Mouse (Mus musculus) layer of hippocampus, postnatal 10 days (tissue): Measurements from ENCODE around the gene Rph3al. TPM values are rescaled to one million over a fixed set of nuclear protein-coding genes. Genes with fewer than 3 reads are reported as not detected.

ENCODE experiments used
- DNase-seq, 2 experiments: peaks; one replicate each; pipeline ENCODE4 v3.0.0; 2021; ENCODE audit warnings: low spot score in 2 of 2
- total RNA-seq, 2 experiments: library from RNA; stranded (reverse); gene quantifications; 2 replicates each; pipeline ENCODE4 v1.2.3; 2021

Rph3al gene
- total RNA-seq, 2 experiments from 2014 or later, result 4.2 to 5.6 TPM

DNA sequence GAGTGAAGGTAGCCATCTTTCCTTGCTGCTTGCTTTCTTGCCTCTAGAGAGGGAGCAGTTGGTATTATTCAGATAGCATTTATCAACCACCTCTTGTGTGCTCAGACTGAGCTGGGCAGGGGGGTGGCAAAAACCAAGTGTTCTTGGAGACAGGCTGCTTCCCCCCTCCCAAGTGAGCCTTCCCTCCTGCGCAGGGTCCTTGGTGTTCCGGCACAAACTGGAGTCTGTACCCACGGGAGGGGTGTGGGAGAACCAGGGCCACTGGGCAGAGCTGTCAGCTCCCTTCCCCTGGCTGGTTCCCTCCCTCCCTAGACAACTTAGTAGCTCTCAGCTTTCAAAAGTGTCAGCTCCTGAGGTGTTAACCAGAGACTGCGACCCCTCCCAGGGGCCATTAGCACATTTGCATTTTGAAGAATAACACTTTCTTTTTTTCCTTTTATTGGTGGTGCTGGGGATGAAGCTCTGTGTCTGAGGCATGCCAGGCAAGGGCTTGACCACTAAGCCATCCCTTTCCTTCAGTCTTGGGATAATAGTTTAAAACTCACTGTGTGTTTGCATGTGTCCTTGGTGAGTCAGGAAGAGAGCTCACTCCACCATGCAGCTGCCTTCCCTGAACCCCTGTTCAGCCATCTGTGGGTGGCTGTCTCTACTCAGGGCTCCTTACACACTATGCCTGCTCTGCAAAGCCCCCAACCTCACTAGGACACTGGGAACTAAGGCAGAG, 73.5 kb downstream of the Rph3al start:
- DNase-seq, result no peak

DNA sequence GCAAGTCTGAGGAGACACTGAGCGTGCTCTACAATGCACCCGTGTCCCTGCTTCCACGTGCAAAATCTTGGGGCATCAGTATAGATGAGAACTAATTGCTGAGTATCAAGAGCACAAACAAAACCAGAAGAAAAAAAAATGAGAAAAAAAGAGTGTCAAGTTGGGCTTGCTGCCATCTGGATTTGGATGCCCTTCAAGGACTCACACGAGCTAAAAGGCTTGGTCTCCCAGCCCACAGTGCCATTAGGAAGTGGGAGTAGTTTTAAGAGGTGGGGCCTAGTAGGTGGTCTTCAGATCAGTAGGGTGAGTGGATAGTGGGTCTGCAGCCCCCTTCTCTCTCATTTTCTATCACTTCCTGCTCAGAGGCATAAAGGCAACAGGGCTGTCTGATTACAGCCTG, 75.8 kb downstream of the Rph3al start:
- DNase-seq, result no peak

DNA sequence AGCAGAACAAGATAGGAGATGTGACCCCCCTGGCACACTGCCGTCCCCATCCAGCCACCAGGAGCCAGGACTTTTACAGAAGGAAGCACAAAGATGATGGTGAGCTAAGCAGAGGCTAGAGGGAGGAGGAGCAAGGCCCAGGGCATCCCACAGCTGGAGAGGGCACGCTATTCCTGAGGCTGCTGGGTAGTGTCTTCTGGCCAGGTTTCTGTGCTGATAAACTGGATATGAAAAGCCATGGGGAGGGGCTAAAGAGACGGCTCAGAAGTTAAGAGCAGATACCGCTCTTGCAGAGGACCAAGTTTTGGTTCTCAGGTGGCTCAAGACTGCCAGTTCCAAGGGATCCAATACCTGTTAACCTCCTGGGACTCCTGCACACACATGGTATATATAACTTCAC, 76.6 kb downstream of the Rph3al start:
- DNase-seq, result no peak

DNA sequence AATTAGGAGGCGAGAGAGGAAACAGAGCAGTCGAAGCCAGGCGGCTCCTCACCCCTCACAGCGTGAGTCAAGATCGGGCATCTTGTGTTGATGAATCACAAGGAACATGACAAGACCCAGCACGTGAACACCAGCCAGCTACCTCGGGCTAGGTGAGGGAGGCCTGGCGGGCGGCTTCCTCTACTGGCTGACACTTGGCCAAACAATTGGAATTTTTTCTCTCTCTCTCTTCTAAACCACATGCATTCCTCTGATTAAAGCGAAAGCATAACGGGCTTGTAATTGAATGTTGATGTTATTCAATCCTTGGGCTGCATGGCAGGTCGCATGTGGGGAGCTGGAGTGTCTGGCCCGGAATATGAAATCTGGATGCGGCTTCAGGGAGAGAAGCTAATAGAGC, 77.0 kb downstream of the Rph3al start:
- DNase-seq, result no peak

DNA sequence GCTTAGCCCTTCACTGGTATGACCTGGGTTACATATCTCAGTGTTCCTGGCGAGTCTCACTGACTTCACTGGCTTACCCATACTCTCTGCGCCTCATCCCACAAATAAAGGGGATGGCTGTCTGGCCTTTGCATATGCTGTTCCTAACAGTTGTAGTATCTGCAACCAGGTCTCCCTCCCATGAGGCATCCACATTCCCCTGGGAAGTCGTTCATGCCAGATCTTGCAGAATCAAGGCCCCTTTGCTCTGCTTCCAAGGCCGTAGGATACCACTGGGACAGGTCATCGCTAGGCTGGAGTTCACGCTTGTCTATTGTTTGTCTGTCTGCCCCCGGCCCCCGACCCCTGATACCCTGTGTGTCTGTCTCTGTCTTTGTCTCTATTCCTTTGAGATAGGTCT, 78.8 kb downstream of the Rph3al start:
- no peak for DNase-seq

DNA sequence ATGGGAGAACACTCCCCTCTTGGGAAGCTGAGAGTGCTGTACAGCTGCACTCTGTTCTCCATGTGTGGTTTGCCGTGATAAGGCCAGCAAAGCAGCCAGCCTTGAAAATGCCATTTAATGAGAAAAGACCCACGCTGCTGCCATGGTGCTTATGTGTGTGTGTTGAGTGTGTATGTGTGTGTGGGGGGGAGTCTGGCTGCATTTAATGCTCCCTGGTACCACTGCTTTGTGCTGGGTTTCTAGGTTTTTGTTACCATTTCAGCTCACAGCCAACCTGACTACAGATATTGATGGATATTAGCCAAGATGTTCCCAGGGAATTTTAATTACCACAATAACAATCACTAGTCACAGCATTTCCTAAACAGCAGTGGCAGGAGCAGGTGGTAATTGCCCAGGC, 79.3 kb downstream of the Rph3al start:
- no peak for DNase-seq

DNA sequence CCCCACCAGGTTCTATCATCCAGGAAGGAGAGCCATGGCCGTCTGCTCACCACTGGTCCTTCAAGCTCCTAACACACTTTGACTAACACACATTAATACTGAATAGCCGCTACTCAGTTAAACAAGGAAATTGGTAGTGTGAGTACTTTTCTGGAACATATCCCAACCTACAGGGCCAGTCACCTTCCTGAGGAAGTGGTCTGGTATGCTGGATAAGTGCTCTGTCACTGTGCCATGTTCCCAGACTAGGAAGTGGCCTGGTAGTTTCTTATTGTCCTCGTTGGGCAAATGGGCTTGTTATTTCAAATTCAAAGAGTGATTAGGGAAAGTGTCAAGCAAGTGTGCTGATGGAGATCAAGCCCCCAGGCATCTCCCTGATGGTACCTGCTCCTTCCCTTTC, 80.4 kb downstream of the Rph3al start:
- no peak for DNase-seq

DNA sequence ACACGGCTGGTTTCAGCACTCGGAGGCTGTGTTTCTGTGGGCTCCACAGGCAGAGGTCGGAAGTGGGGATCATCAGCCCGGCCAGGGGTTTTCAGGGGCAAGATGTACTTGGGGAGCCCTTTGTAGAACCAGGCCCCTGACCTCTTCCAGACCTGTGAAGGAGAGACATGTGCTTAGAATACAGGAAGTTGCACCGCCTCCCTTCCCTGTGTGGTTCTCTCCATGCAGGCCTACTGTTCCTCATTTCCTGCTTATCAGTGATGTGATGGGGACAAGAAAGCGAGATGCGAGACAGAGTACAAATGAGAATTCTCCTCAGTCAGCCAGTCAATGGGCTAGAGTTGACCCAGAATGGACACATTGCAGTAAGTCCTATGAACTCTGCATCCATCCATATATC, 83.9 kb downstream of the Rph3al start:
- no peak for DNase-seq

DNA sequence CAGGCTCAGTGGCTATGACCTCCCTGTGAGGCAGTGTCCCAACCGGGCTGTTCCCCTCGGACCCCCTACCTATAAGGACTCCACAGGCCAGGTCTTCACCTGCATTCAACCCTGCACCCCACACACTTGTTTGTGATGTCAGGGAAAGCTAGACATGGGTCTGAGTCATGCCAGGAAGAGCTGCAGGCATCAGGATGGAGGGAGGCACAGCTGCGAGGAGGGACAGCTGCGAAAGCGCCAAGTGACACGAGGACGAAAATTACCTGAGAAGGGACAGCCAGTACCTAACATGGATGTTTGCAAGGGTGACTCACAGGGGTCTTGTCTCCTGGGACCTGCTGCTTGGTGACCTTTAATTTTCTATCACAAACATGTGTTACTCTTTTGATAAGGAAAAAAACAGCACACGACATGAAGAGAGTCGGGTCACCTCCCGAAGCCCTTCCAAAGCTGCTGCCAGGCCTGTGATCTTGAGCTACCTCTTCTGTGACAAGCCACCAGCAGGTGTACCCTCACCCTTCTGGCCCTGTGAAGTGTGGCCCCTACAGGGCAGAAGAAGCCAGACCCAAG, 85.1 kb downstream of the Rph3al start:
- DNase-seq, result no peak

DNA sequence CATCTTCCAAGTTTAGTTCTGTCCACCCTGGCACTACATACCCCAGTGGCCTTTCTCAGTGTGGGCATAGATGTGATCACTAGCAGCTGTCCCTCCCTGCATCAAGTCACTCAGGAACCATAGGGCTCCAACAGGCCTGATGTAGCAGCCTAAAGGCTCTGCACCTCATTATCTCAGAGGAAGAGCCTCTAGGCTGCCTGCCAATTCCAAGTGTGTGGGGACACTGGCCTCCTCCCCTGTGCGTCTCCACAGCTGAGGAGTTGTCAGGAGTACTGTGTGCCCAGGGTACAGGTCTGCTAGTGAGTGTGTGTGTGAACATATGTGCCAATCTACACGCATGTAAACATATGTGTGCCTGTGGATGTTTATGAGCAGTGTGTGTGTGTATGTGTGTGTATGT, 85.7 kb downstream of the Rph3al start:
- DNase-seq, result no peak

DNA sequence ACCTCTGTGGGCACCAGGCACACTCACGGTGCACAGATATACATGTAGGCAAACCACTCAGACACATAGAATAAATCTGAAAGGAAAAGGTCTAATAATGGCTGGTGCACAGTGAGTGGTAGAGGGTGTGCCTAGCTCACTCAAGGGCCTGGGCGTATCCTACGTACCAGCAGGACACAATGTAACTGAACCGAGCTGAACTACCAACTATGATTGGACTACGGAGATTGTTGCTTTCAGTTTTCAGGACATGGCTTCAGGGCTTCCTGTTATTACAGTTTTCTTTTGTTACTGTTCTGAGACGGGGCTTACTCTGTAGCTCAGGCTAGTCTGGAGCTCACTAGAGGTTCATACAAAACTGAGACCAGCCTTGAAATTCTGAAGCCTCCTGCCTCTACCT, 88.7 kb downstream of the Rph3al start:
- no peak for DNase-seq

DNA sequence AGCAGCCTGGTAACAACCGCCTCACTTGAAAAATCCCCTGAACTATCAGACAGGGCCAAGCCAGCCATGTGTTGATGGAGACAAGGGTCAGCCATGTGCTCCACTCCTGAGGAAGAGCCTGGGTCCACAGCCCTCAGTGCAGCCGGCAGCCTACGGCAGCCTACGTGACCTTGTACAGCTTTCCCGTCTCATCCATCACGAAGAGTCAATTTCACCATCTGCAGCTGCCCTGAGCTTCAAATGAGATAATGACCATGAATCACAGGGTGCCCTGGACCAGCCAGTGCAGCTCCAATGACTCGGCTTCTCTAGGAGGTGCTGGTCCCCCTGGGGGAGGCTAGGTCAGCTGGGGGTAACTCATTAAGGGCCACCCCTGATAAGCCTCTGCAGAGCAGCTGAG, 91.6 kb downstream of the Rph3al start:
- DNase-seq, result no peak

DNA sequence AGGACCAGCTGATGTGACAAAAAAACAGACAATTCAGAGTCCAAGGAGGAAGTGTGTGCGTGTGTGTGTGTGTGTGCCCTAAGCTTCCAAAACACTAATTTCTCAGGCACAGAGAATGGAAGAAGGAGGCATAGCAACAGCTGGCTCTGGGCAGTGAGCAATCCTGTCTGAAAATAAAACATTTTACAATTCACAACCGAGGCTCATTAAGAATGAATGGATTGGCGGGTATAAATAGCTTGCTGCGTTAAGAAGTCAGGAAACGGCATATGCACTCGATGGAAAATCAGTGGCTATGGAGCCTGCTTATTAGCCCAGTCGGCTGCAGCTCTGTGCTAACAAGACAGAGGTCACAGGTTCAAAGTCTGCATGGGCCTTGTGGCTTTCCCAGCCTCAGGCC, 92.6 kb downstream of the Rph3al start:
- DNase-seq, result no peak

DNA sequence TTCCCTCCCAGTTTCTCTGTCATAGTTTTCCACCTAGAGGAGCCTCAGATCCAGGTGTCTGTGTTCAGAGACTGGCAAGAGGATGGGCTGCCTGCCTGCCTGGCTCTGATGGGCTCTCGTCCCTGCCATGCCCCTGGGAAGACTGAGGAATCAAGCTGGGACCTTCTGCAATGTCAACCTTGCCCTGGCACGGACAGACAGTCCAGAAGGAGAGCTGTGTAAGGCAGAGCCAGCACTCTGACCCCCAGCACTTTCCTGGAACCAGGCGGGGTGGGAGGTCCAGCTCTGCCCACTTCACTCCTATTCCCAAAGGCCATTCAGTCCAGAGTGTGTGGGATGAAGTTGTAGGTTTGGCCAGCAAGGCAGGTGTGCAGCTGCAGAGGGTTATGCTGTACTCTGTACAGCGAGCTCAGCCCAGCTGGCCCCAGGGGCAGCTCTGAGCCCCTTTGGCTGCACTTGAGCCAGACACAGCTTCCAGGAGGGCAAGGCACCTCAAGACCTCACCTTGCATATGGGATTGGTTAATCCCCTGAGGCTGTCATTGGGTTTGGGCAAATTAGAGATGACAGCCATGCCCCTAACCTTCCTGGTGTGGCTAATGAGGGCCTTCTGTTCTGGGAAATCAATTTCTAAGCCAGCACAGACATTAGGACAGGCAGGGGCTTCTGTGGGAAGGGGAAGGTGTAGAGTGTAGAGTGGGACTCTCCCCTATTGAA, 95.2 kb downstream of the Rph3al start:
- no peak for DNase-seq

DNA sequence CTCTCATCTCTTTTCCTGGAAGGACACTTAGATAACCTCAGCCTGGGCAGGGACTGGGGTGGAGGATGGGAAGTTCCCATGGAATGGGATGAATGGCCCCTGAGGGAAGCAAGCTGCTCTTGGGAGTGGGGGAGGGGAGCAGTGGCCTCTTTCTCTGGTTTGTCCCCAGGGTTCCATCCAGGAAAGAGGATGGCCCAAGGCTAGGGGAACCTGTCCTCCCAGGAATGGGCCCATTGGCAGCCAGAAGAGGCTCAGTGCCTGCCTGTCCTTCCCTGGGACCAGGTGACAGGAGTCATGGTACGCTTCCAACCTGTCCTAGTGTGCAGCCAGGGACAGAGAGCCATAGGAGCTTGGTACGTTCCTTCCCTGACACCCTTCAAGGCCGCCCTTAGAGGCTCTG, 96.7 kb downstream of the Rph3al start:
- DNase-seq, result no peak

DNA sequence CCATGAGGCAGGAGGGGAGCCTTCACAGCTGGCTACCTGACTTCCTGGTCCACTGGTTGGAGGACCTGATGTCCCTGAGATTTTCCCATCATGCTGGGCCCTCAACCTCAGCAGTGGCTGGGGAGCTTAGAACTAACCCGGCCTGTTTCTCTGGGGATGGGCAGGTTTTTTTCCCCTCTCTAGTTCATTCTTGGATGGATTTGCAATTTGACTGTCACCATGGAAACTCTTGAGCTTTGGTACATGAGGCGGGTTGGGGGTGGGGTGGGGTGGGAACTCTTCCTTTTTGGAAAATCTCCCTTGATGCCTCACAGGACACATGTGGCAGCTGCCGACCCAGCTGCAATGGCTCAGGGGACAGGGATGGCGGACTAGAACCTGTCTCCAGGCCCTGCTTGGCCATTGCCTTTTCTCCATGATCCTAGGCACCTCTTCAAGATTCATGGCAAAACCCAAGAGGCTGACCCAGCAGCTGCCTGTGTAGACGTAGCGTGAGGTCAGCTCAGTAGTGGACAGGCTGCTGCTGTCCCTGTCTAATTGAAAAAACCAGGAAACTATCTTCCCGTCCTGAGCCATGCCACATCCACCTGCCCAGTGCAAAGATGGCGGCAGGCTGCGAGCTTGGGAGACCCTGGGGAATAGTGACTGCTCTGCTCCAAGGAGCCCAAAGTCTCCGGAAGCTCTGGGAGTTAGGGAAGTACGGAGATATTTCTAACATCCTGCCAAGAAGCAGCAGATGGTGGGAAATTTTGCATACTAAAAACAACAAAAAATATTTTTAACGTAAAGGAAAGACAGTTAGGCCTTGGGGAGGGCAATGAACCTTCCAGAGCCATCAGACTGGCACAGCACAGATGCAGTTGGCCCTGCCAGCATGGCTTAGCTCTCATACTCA, 98.4 kb downstream of the Rph3al start:
- DNase-seq, result no peak

DNA sequence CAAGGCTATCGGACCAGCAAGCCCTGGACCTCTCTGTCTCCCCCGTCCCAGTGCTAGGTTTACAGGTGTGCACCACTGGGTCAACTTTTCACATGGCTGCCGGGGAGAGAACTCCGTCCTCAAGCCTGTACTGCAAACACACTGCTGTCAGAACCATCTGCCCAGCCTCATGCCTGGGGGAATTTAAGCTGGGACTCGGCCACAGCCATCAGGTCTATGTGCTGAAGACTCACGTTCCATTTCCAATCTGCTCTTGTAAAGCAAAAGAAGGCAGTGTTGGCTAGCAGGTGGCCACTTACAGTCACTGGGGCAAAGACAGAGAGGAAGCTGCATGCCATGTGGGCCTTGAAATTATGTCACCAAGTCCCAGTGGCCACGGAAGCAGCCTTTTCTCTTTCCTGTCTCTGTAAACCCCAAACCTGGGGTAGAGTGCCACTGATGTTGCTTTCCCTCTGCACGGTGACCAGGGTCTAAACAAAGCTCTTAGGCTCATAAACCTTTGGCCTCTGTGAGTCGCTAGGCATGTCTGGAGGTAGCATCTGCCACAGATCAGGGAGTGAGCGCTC, 99.3 kb downstream of the Rph3al start:
- no peak for DNase-seq

DNA sequence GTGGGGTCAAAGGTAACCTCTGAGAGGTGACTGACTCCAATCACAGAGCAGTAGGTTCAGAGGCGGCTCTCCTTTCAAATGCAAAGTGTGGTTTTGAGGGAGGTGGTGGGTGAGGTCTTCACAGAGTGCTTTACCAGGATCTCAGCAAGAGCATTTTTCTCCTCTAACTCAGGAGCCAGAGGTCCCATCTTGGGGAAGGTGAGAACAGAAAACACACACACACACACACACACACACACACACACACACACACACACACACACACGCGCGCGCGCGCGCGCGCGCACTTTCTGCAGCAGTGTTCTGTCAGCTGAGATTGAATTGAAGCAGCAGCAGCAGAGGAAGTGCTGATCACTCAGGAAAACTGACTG, 102.0 kb downstream of the Rph3al start:
- DNase-seq, result no peak

DNA sequence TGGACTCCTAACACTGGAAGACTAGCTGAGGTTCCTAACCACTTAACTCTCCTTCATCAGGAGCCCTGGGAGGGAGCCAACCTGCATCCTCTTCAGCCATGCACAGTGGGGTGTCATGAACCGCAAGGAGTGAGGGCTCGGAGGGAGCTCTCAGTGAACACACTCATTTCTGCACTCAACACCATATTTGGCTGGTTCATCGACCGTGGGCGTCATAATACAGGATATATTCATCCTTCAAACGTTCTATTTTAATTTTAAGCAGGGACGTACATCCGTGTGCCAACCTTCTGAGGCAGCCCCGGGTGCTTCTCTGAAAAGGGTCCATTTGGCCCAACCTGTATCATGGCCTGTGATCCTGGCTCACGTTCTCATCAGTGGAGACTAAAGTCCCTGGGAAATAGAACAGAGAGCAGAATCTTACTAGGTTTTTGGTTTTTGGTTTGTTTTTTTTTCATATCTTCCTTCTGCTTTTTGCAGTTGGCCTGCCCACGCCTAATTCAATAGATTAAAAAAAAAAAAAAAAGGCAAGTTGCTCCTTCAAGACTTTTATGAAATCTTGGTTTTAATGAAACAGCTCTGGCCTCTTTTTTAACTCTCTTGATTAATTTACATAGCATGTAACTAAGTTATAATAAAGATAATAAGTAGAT, 102.5 kb downstream of the Rph3al start:
- no peak for DNase-seq

DNA sequence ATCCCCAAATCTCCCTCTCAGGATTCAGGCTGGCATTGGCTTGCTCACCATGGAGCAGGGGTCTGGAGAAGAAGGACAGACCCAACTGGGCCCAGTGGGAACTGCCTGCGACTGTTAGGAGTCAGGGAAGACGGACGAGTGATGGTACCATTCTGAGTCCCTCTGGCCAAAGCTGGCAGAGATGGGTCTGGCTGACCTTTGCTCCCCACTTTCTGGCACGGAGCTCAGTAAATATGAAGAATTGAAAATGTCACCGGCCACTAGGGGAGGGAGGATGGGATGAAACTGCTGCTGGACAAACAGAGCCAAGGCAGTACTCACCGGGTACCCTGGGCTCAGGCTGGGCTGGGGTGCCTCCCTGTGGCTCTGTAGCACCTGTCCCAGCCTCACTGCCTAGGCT, 105.1 kb downstream of the Rph3al start:
- DNase-seq, result no peak

DNA sequence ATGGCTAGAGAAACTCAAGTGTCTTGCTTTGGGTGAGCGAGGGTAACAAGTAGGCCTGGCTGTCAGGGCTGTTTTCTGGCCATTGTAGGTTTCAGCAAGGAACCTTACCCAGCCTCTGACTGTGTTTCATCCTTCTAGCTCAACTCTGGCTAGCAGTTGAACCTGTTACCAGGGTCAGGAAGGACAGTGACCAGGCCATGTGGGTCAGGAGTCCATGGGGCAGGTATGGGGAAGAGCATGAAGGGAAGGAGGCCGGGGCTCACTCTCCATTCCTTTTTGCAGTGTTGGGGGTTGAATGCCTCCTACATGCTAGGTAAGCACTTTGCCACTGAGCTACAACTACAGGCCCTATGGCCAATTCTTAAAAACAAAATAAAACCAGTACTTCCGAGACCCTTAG, 107.8 kb downstream of the Rph3al start:
- DNase-seq, result no peak
